Mouse (Mus musculus) stomach, embryonic 15.5 days (tissue): ENCODE measurements around the gene Ndufaf2. TPM values are rescaled to one million over a fixed set of nuclear protein-coding genes. Genes with fewer than 3 reads are reported as not detected.

Source experiments
- ATAC-seq: fragments of 200-750 bp; cut with Nextera tagmentation; 2 replicates; pipeline ENCODE4 v1.8.0; 2017; ENCODE audit warnings: low read depth, moderate number of reproducible peaks, moderate TSS enrichment; ENCODE audit not compliant: insufficient read depth, low FRiP score
- H3K27ac ChIP-seq: fragments of 300-500 bp; sonication (generic); 2 replicates; pipeline ENCODE4 v1.5.1; 2015; ENCODE audit warnings: mild to moderate bottlenecking, inconsistent platforms
- H3K27me3 ChIP-seq: fragments of 300-500 bp; sonication (generic); replicated peaks from 2 replicates; pipeline ENCODE4 v1.6.1; 2015; ENCODE audit warnings: inconsistent platforms
- H3K36me3 ChIP-seq: fragments of 300-500 bp; sonication (generic); 2 replicates; pipeline ENCODE4 v1.6.1; 2015; ENCODE audit warnings: inconsistent platforms
- H3K4me1 ChIP-seq: fragments of 300-500 bp; sonication (generic); 2 replicates; pipeline ENCODE4 v1.6.1; 2015; ENCODE audit warnings: inconsistent platforms
- H3K4me2 ChIP-seq: fragments of 300-500 bp; sonication (generic); 2 replicates; pipeline ENCODE4 v1.6.1; 2015; ENCODE audit warnings: mild to moderate bottlenecking, inconsistent platforms
- H3K4me3 ChIP-seq: fragments of 300-500 bp; sonication (generic); replicated peaks from 2 replicates; pipeline ENCODE4 v1.5.1; 2015; ENCODE audit warnings: inconsistent platforms
- H3K9ac ChIP-seq: fragments of 300-500 bp; sonication (generic); 2 replicates; pipeline ENCODE4 v1.6.1; 2015; ENCODE audit warnings: inconsistent platforms
- H3K9me3 ChIP-seq: fragments of 300-500 bp; sonication (generic); 2 replicates; pipeline ENCODE4 v1.6.1; 2016; ENCODE audit warnings: inconsistent platforms
- WGBS: fragments of 180-500 bp; shearing (Covaris S2); methylation state at CpG from one replicate; pipeline ENCODE4 v1.1.7; 2015; 5-methylcytosine and 5-hydroxymethylcytosine counted together
- polyA plus RNA-seq: library from polyadenylated mRNA; unstranded; fragments of >200 nt; fragmentation: Nextera tagmentation; extraction: Ambion mirVana; gene quantifications from 2 replicates; pipeline ENCODE4 v1.2.1, GENCODE M21; 2015

Gene Ndufaf2
- polyA plus RNA-seq, 1 experiment from 2014 or later, result 72.9 TPM

GRCm38 (mm10) chr13:108013110-108013509 lies 145.3 kb downstream of the Ndufaf2 start:
- no peak overlapping the region for H3K9ac ChIP-seq
- ATAC-seq, result no peak
- WGBS, result 75% methylated on average over 8 of the region's 8 CpGs

GRCm38 (mm10) chr13:108007861-108008260 lies 150.6 kb downstream of the Ndufaf2 start:
- Histone ChIP-seq H3K9ac (no peak overlapping the region), H3K4me2 (no peak overlapping the region), H3K27me3 (no peaks in the 10 kb centered on the region), H3K36me3 (no peaks in the 10 kb centered on the region), H3K4me3 (no peak overlapping the region), H3K4me1 (no peaks in the 10 kb centered on the region), H3K9me3 (no peaks in the 10 kb centered on the region), H3K27ac (no peak overlapping the region)
- 82% methylated on average over 4 of the region's 4 CpGs for WGBS
- ATAC-seq, result no peak

More at GRCm38 (mm10) chr13:108013110-108013509, 145.3 kb downstream of the Ndufaf2 start:
- H3K4me3 ChIP-seq, result no peak overlapping the region
- no peaks in the 10 kb centered on the region for H3K9me3 ChIP-seq
- no peaks in the 10 kb centered on the region for H3K27me3 ChIP-seq
- no peak overlapping the region for H3K4me2 ChIP-seq
- no peaks in the 10 kb centered on the region for H3K4me1 ChIP-seq
- H3K27ac ChIP-seq, result no peak overlapping the region
- no peaks in the 10 kb centered on the region for H3K36me3 ChIP-seq

- Histone ChIP-seq H3K4me3 (no peak overlapping the region), H3K9ac (no peak overlapping the region), H3K27ac (no peak overlapping the region), H3K9me3 (no peaks in the 10 kb centered on the region), H3K27me3 (no peaks in the 10 kb centered on the region), H3K4me2 (no peak overlapping the region), H3K4me1 (no peaks in the 10 kb centered on the region), H3K36me3 (no peaks in the 10 kb centered on the region)
- 88% methylated on average over 3 of the region's 3 CpGs for WGBS
- no peak for ATAC-seq
These were observed 162.1 kb downstream of the Ndufaf2 start for GRCm38 (mm10) chr13:107996301-107996700.

GRCm38 (mm10) chr13:107995211-107995610 lies 163.2 kb downstream of the Ndufaf2 start:
- no peaks in the 10 kb centered on the region for H3K36me3 ChIP-seq
- H3K4me3 ChIP-seq, result no peak overlapping the region
- 67% methylated on average over 7 of the region's 7 CpGs for WGBS
- no peak overlapping the region for H3K4me2 ChIP-seq
- no peaks in the 10 kb centered on the region for H3K4me1 ChIP-seq
- H3K9ac ChIP-seq, result no peak overlapping the region
- H3K27ac ChIP-seq, result no peak overlapping the region
- no peaks in the 10 kb centered on the region for H3K27me3 ChIP-seq
- ATAC-seq, result no peak
- no peaks in the 10 kb centered on the region for H3K9me3 ChIP-seq

- Histone ChIP-seq H3K4me3 (no peak overlapping the region), H3K9me3 (no peaks in the 10 kb centered on the region), H3K27me3 (no peaks in the 10 kb centered on the region), H3K36me3 (no peaks in the 10 kb centered on the region), H3K9ac (no peak overlapping the region), H3K4me2 (no peak overlapping the region), H3K4me1 (no peaks in the 10 kb centered on the region), H3K27ac (no peak overlapping the region)
- ATAC-seq, result no peak; the same call in 1 of the 2 replicates
- WGBS, result 60% methylated on average over 1 of the region's 1 CpGs
These were observed 165.8 kb downstream of the Ndufaf2 start for GRCm38 (mm10) chr13:107992573-107992972.

GRCm38 (mm10) chr13:107984641-107985040 lies 173.8 kb downstream of the Ndufaf2 start:
- no peak for ATAC-seq
- Histone ChIP-seq H3K4me2 (no peak overlapping the region), H3K4me1 (no peaks in the 10 kb centered on the region), H3K27ac (no peak overlapping the region), H3K27me3 (no peaks in the 10 kb centered on the region), H3K9ac (no peak overlapping the region), H3K36me3 (no peaks in the 10 kb centered on the region), H3K9me3 (no peaks in the 10 kb centered on the region), H3K4me3 (no peak overlapping the region)
- WGBS, result 68% methylated on average over 5 of the region's 5 CpGs

GRCm38 (mm10) chr13:107984186-107984585 lies 174.2 kb downstream of the Ndufaf2 start:
- no peak overlapping the region for H3K27ac ChIP-seq
- H3K9ac ChIP-seq, result no peak overlapping the region
- H3K4me2 ChIP-seq, result no peak overlapping the region
- no peak overlapping the region for H3K4me3 ChIP-seq
- no peaks in the 10 kb centered on the region for H3K27me3 ChIP-seq
- no peaks in the 10 kb centered on the region for H3K36me3 ChIP-seq
- no peaks in the 10 kb centered on the region for H3K9me3 ChIP-seq
- 73% methylated on average over 5 of the region's 5 CpGs for WGBS
- H3K4me1 ChIP-seq, result no peaks in the 10 kb centered on the region
- no peak for ATAC-seq

GRCm38 (mm10) chr13:107983231-107983847 lies 175.1 kb downstream of the Ndufaf2 start:
- no peaks in the 10 kb centered on the region for H3K9me3 ChIP-seq
- no peak overlapping the region for H3K27ac ChIP-seq
- no peaks in the 10 kb centered on the region for H3K27me3 ChIP-seq
- WGBS, result 93% methylated on average over 6 of the region's 6 CpGs
- no peak for ATAC-seq
- no peak overlapping the region for H3K4me2 ChIP-seq
- H3K36me3 ChIP-seq, result no peaks in the 10 kb centered on the region
- H3K4me3 ChIP-seq, result no peak overlapping the region
- H3K9ac ChIP-seq, result no peak overlapping the region
- no peaks in the 10 kb centered on the region for H3K4me1 ChIP-seq

GRCm38 (mm10) chr13:107979461-107979860 lies 179.0 kb downstream of the Ndufaf2 start:
- no peaks in the 10 kb centered on the region for H3K36me3 ChIP-seq
- no peak overlapping the region for H3K4me2 ChIP-seq
- H3K4me3 ChIP-seq, result no peak overlapping the region
- WGBS, result 90% methylated on average over 6 of the region's 6 CpGs
- no peaks in the 10 kb centered on the region for H3K4me1 ChIP-seq
- no peaks in the 10 kb centered on the region for H3K27me3 ChIP-seq
- no peak for ATAC-seq
- no peak overlapping the region for H3K27ac ChIP-seq
- H3K9ac ChIP-seq, result no peak overlapping the region
- no peaks in the 10 kb centered on the region for H3K9me3 ChIP-seq

GRCm38 (mm10) chr13:107976886-107977656 lies 181.4 kb downstream of the Ndufaf2 start:
- WGBS, result 69% methylated on average over 16 of the region's 16 CpGs
- Histone ChIP-seq H3K4me1 (no peaks in the 10 kb centered on the region), H3K36me3 (no peaks in the 10 kb centered on the region), H3K4me3 (no peak overlapping the region), H3K4me2 (no peak overlapping the region), H3K27ac (0 out of 2 replicates have a peak overlapping the region, but pooled peaks have one; percentile 22), H3K27me3 (no peaks in the 10 kb centered on the region), H3K9me3 (no peaks in the 10 kb centered on the region), H3K9ac (no peak overlapping the region)
- no peak for ATAC-seq

- H3K36me3 ChIP-seq, result no peaks in the 10 kb centered on the region
- H3K9ac ChIP-seq, result no peak overlapping the region
- no peaks in the 10 kb centered on the region for H3K27me3 ChIP-seq
- no peak for ATAC-seq
- H3K4me2 ChIP-seq, result no peak overlapping the region
- no peaks in the 10 kb centered on the region for H3K9me3 ChIP-seq
- H3K4me3 ChIP-seq, result no peak overlapping the region
- no peak overlapping the region for H3K27ac ChIP-seq
- no peaks in the 10 kb centered on the region for H3K4me1 ChIP-seq
- WGBS, result 68% methylated on average over 4 of the region's 4 CpGs
These were observed 186.0 kb downstream of the Ndufaf2 start for GRCm38 (mm10) chr13:107972451-107972850.

GRCm38 (mm10) chr13:107971868-107972267 lies 186.6 kb downstream of the Ndufaf2 start:
- Histone ChIP-seq H3K4me1 (no peaks in the 10 kb centered on the region), H3K9ac (no peak overlapping the region), H3K4me2 (no peak overlapping the region), H3K27me3 (no peaks in the 10 kb centered on the region), H3K36me3 (no peaks in the 10 kb centered on the region), H3K4me3 (no peak overlapping the region), H3K9me3 (no peaks in the 10 kb centered on the region), H3K27ac (no peak overlapping the region)
- ATAC-seq, result no peak
- WGBS, result 75% methylated on average over 7 of the region's 7 CpGs
